Mouse (Mus musculus): ENCODE measurements around the gene Ganab.
"Not testable (repeated sequence)": the region's sequence is repeated elsewhere in the genome, so short reads cannot be mapped to it uniquely, and the experiment has no call there.

Ganab gene

GRCm38 (mm10) chr19:8888511-8889385, 9.1 kb upstream of the Ganab start, which contains the start of the genes 1810009A15Rik and Gm49416:
1810009A15Rik (plus strand) TSS chr19:8888853.
Gm49416 (plus strand) TSS chr19:8888926.
- DNase-seq: peak; percentile 96

- peak; percentile 89 to 90 for DNase-seq
Measured at GRCm38 (mm10) chr19:8892829-8893766, 4.8 kb upstream of the Ganab start, which contains the start of gene Ints5. Ints5 (plus strand) TSS chr19:8893005.

- no peak for DNase-seq
Measured at GRCm38 (mm10) chr19:8895397-8895960, 2.4 kb upstream of the Ganab start.

- DNase-seq: not testable (repeated sequence)
Measured at GRCm38 (mm10) chr19:8896231-8896630, 1.6 kb upstream of the Ganab start.

GRCm38 (mm10) chr19:8897211-8897864, 533 bp upstream of the Ganab start:
- DNase-seq: peak; percentile 52 to 63

GRCm38 (mm10) chr19:8898576-8898975, 705 bp downstream of the Ganab start:
- DNase-seq: no peak

GRCm38 (mm10) chr19:8899079-8899478, 1.2 kb downstream of the Ganab start:
- no peak for DNase-seq

GRCm38 (mm10) chr19:8903412-8903811, 5.5 kb downstream of the Ganab start:
- DNase-seq: no peak

GRCm38 (mm10) chr19:8908531-8908930, 10.7 kb downstream of the Ganab start:
- no peak for DNase-seq

GRCm38 (mm10) chr19:8911810-8912209, 13.9 kb downstream of the Ganab start:
- DNase-seq: no peak

- no peak for DNase-seq
Measured at GRCm38 (mm10) chr19:8914212-8914611, 16.3 kb downstream of the Ganab start.

GRCm38 (mm10) chr19:8919000-8919399, 21.1 kb downstream of the Ganab start:
- no peak for DNase-seq

GRCm38 (mm10) chr19:8919684-8920072, 21.8 kb downstream of the Ganab start:
- no peak for DNase-seq

GRCm38 (mm10) chr19:8920073-8920736, 22.3 kb downstream of the Ganab start, which contains the start of gene B3gat3:
B3gat3 (plus strand) TSS chr19:8920374.
- DNase-seq: peak; percentile 97

GRCm38 (mm10) chr19:8920836-8921291, 23.0 kb downstream of the Ganab start:
- no peak for DNase-seq

- DNase-seq: peak in 1 of 2 experiments; percentile 30
Measured at GRCm38 (mm10) chr19:8921741-8922140, 23.9 kb downstream of the Ganab start.

GRCm38 (mm10) chr19:8926766-8927165, 28.9 kb downstream of the Ganab start:
- peak in 1 of 2 experiments; percentile 19 for DNase-seq

GRCm38 (mm10) chr19:8927891-8928525, 30.1 kb downstream of the Ganab start:
- no peak for DNase-seq

- DNase-seq: no peak
Measured at GRCm38 (mm10) chr19:8928689-8929223, 30.9 kb downstream of the Ganab start.

GRCm38 (mm10) chr19:8929224-8930088, 31.6 kb downstream of the Ganab start, which contains the start of the genes Rom1 and Eml3:
Rom1 (minus strand) TSS chr19:8929356.
Eml3 (plus strand) TSS chr19:8929552.
- peak; percentile 93 to 94 for DNase-seq
